Mouse (Mus musculus) heart, postnatal 0 days (tissue): ENCODE results near the gene Gins1. TPM values are rescaled to one million over a fixed set of nuclear protein-coding genes. Genes with fewer than 3 reads are reported as not detected.

Experiments used
- ATAC-seq: fragments of 200-750 bp; cut with Nextera tagmentation; 2 replicates; pipeline ENCODE4 v1.8.0; 2017; ENCODE audit warnings: low read depth, moderate number of reproducible peaks, moderate library complexity; ENCODE audit not compliant: insufficient read depth
- DNase-seq: peaks from one replicate; pipeline ENCODE4 v3.0.0-alpha.2; 2016; ENCODE audit warnings: low spot score
- H3K27ac ChIP-seq: fragments of 300-500 bp; sonication (generic); 2 replicates; pipeline ENCODE4 v1.5.1; 2014; ENCODE audit warnings: low read depth, mild to moderate bottlenecking
- H3K27me3 ChIP-seq: fragments of 300-500 bp; sonication (generic); 2 replicates; pipeline ENCODE4 v1.6.1; 2014; ENCODE audit warnings: low read length, mixed read lengths; ENCODE audit not compliant: control insufficient read depth, insufficient read depth
- H3K36me3 ChIP-seq: fragments of 300-500 bp; sonication (generic); replicated peaks from 2 replicates; pipeline ENCODE4 v1.6.1; 2014; ENCODE audit warnings: low read length, mixed read lengths; ENCODE audit not compliant: control insufficient read depth, insufficient read depth
- H3K4me1 ChIP-seq: fragments of 300-500 bp; sonication (generic); 2 replicates; pipeline ENCODE4 v1.6.1; 2014; ENCODE audit warnings: antibody characterized with exemption; ENCODE audit not compliant: control insufficient read depth, insufficient read depth
- H3K4me2 ChIP-seq: fragments of 300-500 bp; sonication (generic); 2 replicates; pipeline ENCODE4 v1.6.1; 2014; ENCODE audit warnings: low read depth, mild to moderate bottlenecking, low read length, moderate library complexity
- H3K4me3 ChIP-seq: fragments of 300-500 bp; sonication (generic); 2 replicates; pipeline ENCODE4 v1.5.1; 2014; ENCODE audit warnings: low read depth, low read length
- H3K9ac ChIP-seq: fragments of 300-500 bp; sonication (generic); replicated peaks from 2 replicates; pipeline ENCODE4 v1.6.1; 2014; ENCODE audit warnings: low read depth, low read length, mixed read lengths
- H3K9me3 ChIP-seq: fragments of 300-500 bp; sonication (generic); replicated peaks from 2 replicates; pipeline ENCODE4 v1.6.1; 2016; ENCODE audit warnings: low read length; ENCODE audit not compliant: control insufficient read depth
- CTCF ChIP-seq: IDR thresholded peaks from 2 replicates; pipeline ENCODE4 v1.5.1; 2016; ENCODE audit warnings: antibody characterized with exemption, control low read depth, low read depth
- EP300 ChIP-seq: IDR thresholded peaks from 2 replicates; pipeline ENCODE4 v1.6.1; 2016; ENCODE audit warnings: antibody characterized with exemption, low read depth
- WGBS: fragments of 180-500 bp; shearing (Covaris S2); extraction: QIAGEN DNeasy Blood & Tissue Kit; methylation state at CpG from one replicate; pipeline ENCODE4 v1.1.7; 2014; 5-methylcytosine and 5-hydroxymethylcytosine counted together
- polyA plus RNA-seq: library from polyadenylated mRNA; unstranded; fragments of >200 nt; fragmentation: Nextera tagmentation; extraction: Ambion mirVana; gene quantifications from 2 replicates; pipeline ENCODE4 v1.2.1, GENCODE M21; 2015
- total RNA-seq: library from RNA; depleted of rRNA; stranded (reverse); fragments of >200 nt; gene quantifications from 2 replicates; pipeline ENCODE4 v1.2.3, GENCODE M21; 2014; ENCODE audit warnings: low replicate concordance; rRNA removed

Gins1 gene
- total RNA-seq (1.6 and 33.1 TPM in 2 replicates), polyA plus RNA-seq (7.8 and 10.0 TPM in 2 replicates)

GRCm38 (mm10) chr2:150904936-150905450 is at the start of gene Gins1:
Gene Gins1, plus strand, starts transcription at chr2:150905400.
- Histone ChIP-seq H3K27ac (peak within 1 kb of the TSS; percentile 82), H3K4me1 (0 out of 2 replicates have a peak, but pooled peaks cover 1% of the 10 kb centered on the region), H3K4me2 (peak within 1 kb of the TSS; percentile 89), H3K36me3 (no peaks in the 10 kb centered on the region; the same call in 1 of the 2 replicates), H3K9me3 (no peaks in the 10 kb centered on the region), H3K9ac (peak within 1 kb of the TSS; percentile 71), H3K27me3 (no peaks in the 10 kb centered on the region), H3K4me3 (peak within 1 kb of the TSS; percentile 65)
- WGBS = 34% methylated on average over 9 of the region's 9 CpGs
- no peak for TF ChIP-seq CTCF
- no peak for TF ChIP-seq EP300
- ATAC-seq = no peak
- no peak for DNase-seq

DNA sequence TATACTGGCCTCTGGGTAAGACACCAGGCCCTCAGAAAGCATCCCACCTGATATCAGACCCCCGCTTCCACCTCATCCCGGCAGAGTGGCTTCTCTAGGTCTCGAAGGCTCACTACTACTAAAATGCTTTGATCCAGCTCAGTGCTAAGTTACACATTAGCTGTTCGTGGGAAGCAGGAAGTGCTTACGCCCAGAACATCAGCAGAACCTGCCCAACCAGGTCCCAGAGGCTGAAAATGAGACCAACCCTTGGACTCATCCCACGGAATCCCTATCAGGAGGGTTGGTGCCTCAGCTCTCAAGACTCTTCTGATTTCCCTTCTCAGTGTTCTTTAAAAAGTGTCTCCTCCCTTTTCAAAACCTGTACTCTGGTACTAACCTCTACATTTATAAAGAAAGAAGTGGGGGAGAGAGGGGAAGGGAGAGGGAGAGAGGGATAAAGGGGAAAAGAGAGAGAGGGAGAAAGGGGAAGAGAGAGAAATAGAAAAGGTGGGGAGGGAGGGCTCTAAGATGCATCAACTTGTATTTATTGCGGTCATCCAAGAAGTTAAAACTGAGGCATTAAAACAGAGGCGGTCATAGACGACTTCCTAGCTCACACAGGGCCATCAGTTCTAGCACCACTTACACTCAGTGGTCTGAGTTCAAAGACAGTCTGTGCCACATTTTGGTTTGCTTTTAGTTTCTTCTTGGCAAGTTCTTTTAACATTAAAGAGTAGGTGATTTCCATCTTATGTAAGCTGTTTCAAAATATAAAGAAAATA is 46.3 kb upstream of the Gins1 start:
- WGBS = 82% methylated on average over 9 of the region's 9 CpGs
- DNase-seq = no peak
- H3K27ac ChIP-seq = no peak overlapping the region
- no peaks in the 10 kb centered on the region for H3K4me1 ChIP-seq
- TF ChIP-seq CTCF (no peak), EP300 (no peak)
- H3K4me3 ChIP-seq = no peak overlapping the region
- H3K36me3 ChIP-seq = 0 out of 2 replicates have a peak, but pooled peaks cover 4% of the 10 kb centered on the region
- no peaks in the 10 kb centered on the region for H3K27me3 ChIP-seq
- no peak for ATAC-seq
- no peak overlapping the region for H3K9ac ChIP-seq
- H3K9me3 ChIP-seq = no peaks in the 10 kb centered on the region
- no peak overlapping the region for H3K4me2 ChIP-seq

- no peak for TF ChIP-seq CTCF
- no peak for TF ChIP-seq EP300
- H3K27me3 ChIP-seq = no peaks in the 10 kb centered on the region
- no peak overlapping the region for H3K9ac ChIP-seq
- H3K9me3 ChIP-seq = no peaks in the 10 kb centered on the region
- ATAC-seq (no peak), DNase-seq (no peak)
- H3K4me3 ChIP-seq = no peak overlapping the region
- H3K27ac ChIP-seq = no peak overlapping the region
- no peaks in the 10 kb centered on the region for H3K4me1 ChIP-seq
- no peak overlapping the region for H3K4me2 ChIP-seq
- 69% methylated on average over 11 of the region's 11 CpGs for WGBS
- 0 out of 2 replicates have a peak, but pooled peaks cover 4% of the 10 kb centered on the region for H3K36me3 ChIP-seq
Measured at GRCm38 (mm10) chr2:150859709-150860470, 45.3 kb upstream of the Gins1 start.

- ATAC-seq (no peak), DNase-seq (no peak)
- H3K27me3 ChIP-seq = no peaks in the 10 kb centered on the region
- 86% methylated on average over 2 of the region's 2 CpGs for WGBS
- H3K27ac ChIP-seq = no peak overlapping the region
- no peak overlapping the region for H3K9ac ChIP-seq
- H3K4me3 ChIP-seq = no peak overlapping the region
- H3K9me3 ChIP-seq = no peaks in the 10 kb centered on the region
- H3K4me1 ChIP-seq = no peaks in the 10 kb centered on the region
- no peak overlapping the region for H3K4me2 ChIP-seq
- no peak for TF ChIP-seq EP300
- H3K36me3 ChIP-seq = no peaks in the 10 kb centered on the region
Measured at GRCm38 (mm10) chr2:150861128-150861527, 44.1 kb upstream of the Gins1 start.

DNA sequence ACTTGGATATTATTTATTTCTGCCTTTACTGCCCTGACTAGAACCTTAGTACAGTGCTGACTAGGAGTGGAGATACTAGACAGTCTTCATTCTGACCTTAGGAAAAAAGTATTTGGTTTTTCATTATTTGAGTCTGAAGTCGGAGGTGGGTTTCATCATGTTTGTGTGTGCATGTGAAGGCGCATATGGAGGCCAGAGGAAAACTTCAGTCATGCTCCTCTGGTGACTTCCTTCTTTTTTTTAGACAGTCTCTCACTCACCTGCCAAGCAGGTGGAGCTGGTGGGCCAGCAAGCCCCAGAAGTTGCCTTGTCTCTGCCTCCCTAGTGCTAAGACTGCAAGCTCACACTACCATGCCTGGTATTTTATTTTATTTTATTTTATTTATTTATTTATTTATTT is 38.2 kb upstream of the Gins1 start:
- no peak overlapping the region for H3K27ac ChIP-seq
- no peak overlapping the region for H3K4me2 ChIP-seq
- H3K4me3 ChIP-seq = no peak overlapping the region
- no peak for ATAC-seq
- H3K27me3 ChIP-seq = no peaks in the 10 kb centered on the region
- no peaks in the 10 kb centered on the region for H3K4me1 ChIP-seq
- TF ChIP-seq EP300 = no peak
- TF ChIP-seq CTCF = no peak
- 94% methylated on average over 2 of the region's 2 CpGs for WGBS
- H3K9me3 ChIP-seq = no peaks in the 10 kb centered on the region
- DNase-seq = no peak
- H3K9ac ChIP-seq = no peak overlapping the region
- H3K36me3 ChIP-seq = no peaks in the 10 kb centered on the region
